Mouse (Mus musculus) adrenal gland, adult 8-10 months (tissue): Measurements from ENCODE around the gene Ifngr1. TPM values are rescaled to one million over a fixed set of nuclear protein-coding genes. Genes with fewer than 3 reads are reported as not detected.
"Not testable (repeated sequence)": the region's sequence is repeated elsewhere in the genome, so short reads cannot be mapped to it uniquely, and the experiment has no call there.

Source experiments
- DNase-seq: peaks from one replicate; pipeline ENCODE4 v3.0.0; 2022
- total RNA-seq, 4 experiments: library from RNA; stranded (reverse); gene quantifications; 2 replicates each; pipeline ENCODE4 v1.2.4; 2022

Ifngr1 gene
- total RNA-seq, 4 experiments from 2014 or later, result 43.5 to 57.9 (median 51.5) TPM

GRCm38 (mm10) chr10:19589626-19590025 lies 2.1 kb upstream of the Ifngr1 start:
- DNase-seq, result no peak

- DNase-seq, result no peak
These were observed 486 bp upstream of the Ifngr1 start for GRCm38 (mm10) chr10:19591286-19591640.

- no peak for DNase-seq
These were observed 807 bp downstream of the Ifngr1 start for GRCm38 (mm10) chr10:19592556-19592955.

- no peak for DNase-seq
These were observed 1.5 kb downstream of the Ifngr1 start for GRCm38 (mm10) chr10:19593296-19593695.

- DNase-seq, result no peak
These were observed 2.6 kb downstream of the Ifngr1 start for GRCm38 (mm10) chr10:19594201-19594905.

GRCm38 (mm10) chr10:19596866-19597265 lies 5.1 kb downstream of the Ifngr1 start:
- DNase-seq, result no peak

GRCm38 (mm10) chr10:19598091-19598490 lies 6.3 kb downstream of the Ifngr1 start:
- no peak for DNase-seq

GRCm38 (mm10) chr10:19599331-19600092 lies 7.8 kb downstream of the Ifngr1 start:
- no peak for DNase-seq

GRCm38 (mm10) chr10:19600093-19600420 lies 8.3 kb downstream of the Ifngr1 start:
- DNase-seq, result no peak

GRCm38 (mm10) chr10:19601502-19601901 lies 9.8 kb downstream of the Ifngr1 start:
- not testable (repeated sequence) for DNase-seq

GRCm38 (mm10) chr10:19603231-19603630 lies 11.5 kb downstream of the Ifngr1 start:
- no peak for DNase-seq

- no peak for DNase-seq
These were observed 17.4 kb downstream of the Ifngr1 start for GRCm38 (mm10) chr10:19609125-19609524.

GRCm38 (mm10) chr10:19611616-19612015 lies 19.9 kb downstream of the Ifngr1 start:
- DNase-seq, result no peak

- no peak for DNase-seq
These were observed 21.5 kb downstream of the Ifngr1 start for GRCm38 (mm10) chr10:19613111-19613753.

- DNase-seq, result no peak
These were observed 28.0 kb downstream of the Ifngr1 start for GRCm38 (mm10) chr10:19619736-19620135.

- DNase-seq, result no peak
These were observed 29.8 kb downstream of the Ifngr1 start, which contains the start of gene Il22ra2 for GRCm38 (mm10) chr10:19621408-19622048. TSS of gene Il22ra2 (plus strand) at chr10:19621998.

- no peak for DNase-seq
These were observed 32.9 kb downstream of the Ifngr1 start for GRCm38 (mm10) chr10:19624617-19625016.

- DNase-seq, result no peak
These were observed 35.6 kb downstream of the Ifngr1 start for GRCm38 (mm10) chr10:19627342-19627741.

- no peak for DNase-seq
These were observed 36.0 kb downstream of the Ifngr1 start for GRCm38 (mm10) chr10:19627748-19628147.

- no peak for DNase-seq
These were observed 40.0 kb downstream of the Ifngr1 start for GRCm38 (mm10) chr10:19631616-19632195.

GRCm38 (mm10) chr10:19638851-19639250 lies 47.1 kb downstream of the Ifngr1 start:
- DNase-seq, result no peak

- DNase-seq, result no peak
These were observed 47.9 kb downstream of the Ifngr1 start for GRCm38 (mm10) chr10:19639630-19640029.

- DNase-seq, result no peak
These were observed 53.4 kb downstream of the Ifngr1 start for GRCm38 (mm10) chr10:19645119-19645518.
